Mouse (Mus musculus): ENCODE results near the gene Atp2b2. TPM values are rescaled to one million over a fixed set of nuclear protein-coding genes. Genes with fewer than 3 reads are reported as not detected.

Gene Atp2b2
- polyA plus RNA-seq, 1 experiment: 0.07 TPM

GRCm38 (mm10) chr6:113848655-113849054, 193.8 kb downstream of the Atp2b2 start:
- H3K36me3 ChIP-seq (ENCODE audit: control insufficient read depth, insufficient read depth, low read length): no peaks in the 10 kb centered on the region
- WGBS: 39% methylated on average over 2 of the region's 2 CpGs
- no peak overlapping the region for H3K4me3 ChIP-seq (ENCODE audit: extremely low read depth, insufficient read depth, insufficient read length)
- TF ChIP-seq POLR2A (IDR thresholded peaks at IDR 0.05; ENCODE audit: low read depth, low read length) (no peak), CTCF (IDR thresholded peaks at IDR 0.05; ENCODE audit: extremely low read depth, insufficient read depth, insufficient read length, insufficient replicate concordance) (no peak)
- H3K27ac ChIP-seq (ENCODE audit: insufficient read depth, low read length): no peak overlapping the region
- no peak for DNase-seq (ENCODE audit: low read depth in 1 of 2, low spot score in 2 of 2)
- H3K27me3 ChIP-seq (ENCODE audit: control insufficient read depth, insufficient read depth, low read length): no peaks in the 10 kb centered on the region
- H3K4me1 ChIP-seq (ENCODE audit: control insufficient read depth, insufficient read depth, insufficient read length): no peaks in the 10 kb centered on the region; the same call in none of the 2 replicates

- WGBS: 76% methylated on average over 2 of the region's 2 CpGs
- Histone ChIP-seq H3K4me1 (ENCODE audit: control insufficient read depth, insufficient read depth, insufficient read length) (no peaks in the 10 kb centered on the region; the same call in none of the 2 replicates), H3K4me3 (ENCODE audit: extremely low read depth, insufficient read depth, insufficient read length) (no peak overlapping the region), H3K27me3 (ENCODE audit: control insufficient read depth, insufficient read depth, low read length) (no peaks in the 10 kb centered on the region), H3K36me3 (ENCODE audit: control insufficient read depth, insufficient read depth, low read length) (no peaks in the 10 kb centered on the region), H3K27ac (ENCODE audit: insufficient read depth, low read length) (no peak overlapping the region)
- DNase-seq (ENCODE audit: low read depth in 1 of 2, low spot score in 2 of 2): no peak
- TF ChIP-seq CTCF (IDR thresholded peaks at IDR 0.05; ENCODE audit: extremely low read depth, insufficient read depth, insufficient read length, insufficient replicate concordance): no peak
- no peak for TF ChIP-seq POLR2A (IDR thresholded peaks at IDR 0.05; ENCODE audit: low read depth, low read length)
Observed at GRCm38 (mm10) chr6:113847092-113847491, 195.3 kb downstream of the Atp2b2 start.

GRCm38 (mm10) chr6:113843248-113843647, 199.2 kb downstream of the Atp2b2 start:
- TF ChIP-seq POLR2A (IDR thresholded peaks at IDR 0.05; ENCODE audit: low read depth, low read length) (no peak), CTCF (IDR thresholded peaks at IDR 0.05; ENCODE audit: extremely low read depth, insufficient read depth, insufficient read length, insufficient replicate concordance) (no peak)
- H3K4me1 ChIP-seq (ENCODE audit: control insufficient read depth, insufficient read depth, insufficient read length): no peaks in the 10 kb centered on the region
- DNase-seq (ENCODE audit: low read depth in 1 of 2, low spot score in 2 of 2): no peak
- 28% methylated on average over 3 of the region's 3 CpGs for WGBS
- no peaks in the 10 kb centered on the region for H3K36me3 ChIP-seq (ENCODE audit: control insufficient read depth, insufficient read depth, low read length)
- H3K4me3 ChIP-seq (ENCODE audit: extremely low read depth, insufficient read depth, insufficient read length): no peak overlapping the region
- no peaks in the 10 kb centered on the region for H3K27me3 ChIP-seq (ENCODE audit: control insufficient read depth, insufficient read depth, low read length)
- no peak overlapping the region for H3K27ac ChIP-seq (ENCODE audit: insufficient read depth, low read length)

- TF ChIP-seq POLR2A (IDR thresholded peaks at IDR 0.05; ENCODE audit: low read depth, low read length): no peak
- TF ChIP-seq CTCF (IDR thresholded peaks at IDR 0.05; ENCODE audit: extremely low read depth, insufficient read depth, insufficient read length, insufficient replicate concordance): no peak
- whole genome bisulfite sequencing: 29% methylated on average over 1 of the region's 1 CpGs
- Histone ChIP-seq H3K4me3 (ENCODE audit: extremely low read depth, insufficient read depth, insufficient read length) (no peak overlapping the region), H3K27me3 (ENCODE audit: control insufficient read depth, insufficient read depth, low read length) (no peaks in the 10 kb centered on the region), H3K36me3 (ENCODE audit: control insufficient read depth, insufficient read depth, low read length) (no peaks in the 10 kb centered on the region), H3K4me1 (ENCODE audit: control insufficient read depth, insufficient read depth, insufficient read length) (no peaks in the 10 kb centered on the region), H3K27ac (ENCODE audit: insufficient read depth, low read length) (no peak overlapping the region)
- no peak for DNase-seq (ENCODE audit: low read depth in 1 of 2, low spot score in 2 of 2)
Observed at GRCm38 (mm10) chr6:113838493-113838892, 203.9 kb downstream of the Atp2b2 start.

- Histone ChIP-seq H3K27ac (ENCODE audit: insufficient read depth, low read length) (no peak overlapping the region), H3K4me3 (ENCODE audit: extremely low read depth, insufficient read depth, insufficient read length) (no peak overlapping the region), H3K36me3 (ENCODE audit: control insufficient read depth, insufficient read depth, low read length) (no peaks in the 10 kb centered on the region), H3K27me3 (ENCODE audit: control insufficient read depth, insufficient read depth, low read length) (no peaks in the 10 kb centered on the region), H3K4me1 (ENCODE audit: control insufficient read depth, insufficient read depth, insufficient read length) (no peaks in the 10 kb centered on the region)
- TF ChIP-seq CTCF (IDR thresholded peaks at IDR 0.05; ENCODE audit: extremely low read depth, insufficient read depth, insufficient read length, insufficient replicate concordance) (no peak), POLR2A (IDR thresholded peaks at IDR 0.05; ENCODE audit: low read depth, low read length) (no peak)
- no peak for DNase-seq (ENCODE audit: low read depth in 1 of 2, low spot score in 2 of 2)
- WGBS: 17% methylated on average over 2 of the region's 2 CpGs
Observed at GRCm38 (mm10) chr6:113837740-113838139, 204.7 kb downstream of the Atp2b2 start.

- TF ChIP-seq CTCF (IDR thresholded peaks at IDR 0.05; ENCODE audit: extremely low read depth, insufficient read depth, insufficient read length, insufficient replicate concordance) (no peak), POLR2A (IDR thresholded peaks at IDR 0.05; ENCODE audit: low read depth, low read length) (no peak)
Observed at GRCm38 (mm10) chr6:113836545-113836944, 205.9 kb downstream of the Atp2b2 start.

GRCm38 (mm10) chr6:113830463-113830862, 211.9 kb downstream of the Atp2b2 start:
- Histone ChIP-seq H3K4me1 (ENCODE audit: control insufficient read depth, insufficient read depth, insufficient read length) (no peaks in the 10 kb centered on the region), H3K4me3 (ENCODE audit: extremely low read depth, insufficient read depth, insufficient read length) (no peak overlapping the region), H3K27me3 (ENCODE audit: control insufficient read depth, insufficient read depth, low read length) (no peaks in the 10 kb centered on the region), H3K27ac (ENCODE audit: insufficient read depth, low read length) (no peak overlapping the region), H3K36me3 (ENCODE audit: control insufficient read depth, insufficient read depth, low read length) (no peaks in the 10 kb centered on the region)
- DNase-seq (ENCODE audit: low read depth in 1 of 2, low spot score in 2 of 2): no peak
- WGBS: 92% methylated on average over 2 of the region's 2 CpGs
- TF ChIP-seq POLR2A (IDR thresholded peaks at IDR 0.05; ENCODE audit: low read depth, low read length) (no peak), CTCF (IDR thresholded peaks at IDR 0.05; ENCODE audit: extremely low read depth, insufficient read depth, insufficient read length, insufficient replicate concordance) (no peak)

More at GRCm38 (mm10) chr6:113836545-113836944, 205.9 kb downstream of the Atp2b2 start:
- Histone ChIP-seq H3K4me3 (ENCODE audit: extremely low read depth, insufficient read depth, insufficient read length) (no peak overlapping the region), H3K36me3 (ENCODE audit: control insufficient read depth, insufficient read depth, low read length) (no peaks in the 10 kb centered on the region), H3K4me1 (ENCODE audit: control insufficient read depth, insufficient read depth, insufficient read length) (no peaks in the 10 kb centered on the region), H3K27me3 (ENCODE audit: control insufficient read depth, insufficient read depth, low read length) (no peaks in the 10 kb centered on the region), H3K27ac (ENCODE audit: insufficient read depth, low read length) (no peak overlapping the region)
- 78% methylated on average over 3 of the region's 3 CpGs for WGBS
- DNase-seq (ENCODE audit: low read depth in 1 of 2, low spot score in 2 of 2): no peak
